Mouse (Mus musculus) regulatory T cell (primary cell): ENCODE measurements around the gene Fndc3b.

Experiments used
- in situ Hi-C: fragments of 300-600 bp; cut with MboI, MseI; formaldehyde crosslinking; loops from one replicate; pipeline ENCODE4 v1.15.1; 2025; ENCODE audit warnings: high pct_unique_total_duplicates

The Fndc3b gene

GRCm38 (mm10) chr3:27673660-27674059 is 37.4 kb downstream of the Fndc3b start:
- in situ Hi-C loops: no loop called here

DNA sequence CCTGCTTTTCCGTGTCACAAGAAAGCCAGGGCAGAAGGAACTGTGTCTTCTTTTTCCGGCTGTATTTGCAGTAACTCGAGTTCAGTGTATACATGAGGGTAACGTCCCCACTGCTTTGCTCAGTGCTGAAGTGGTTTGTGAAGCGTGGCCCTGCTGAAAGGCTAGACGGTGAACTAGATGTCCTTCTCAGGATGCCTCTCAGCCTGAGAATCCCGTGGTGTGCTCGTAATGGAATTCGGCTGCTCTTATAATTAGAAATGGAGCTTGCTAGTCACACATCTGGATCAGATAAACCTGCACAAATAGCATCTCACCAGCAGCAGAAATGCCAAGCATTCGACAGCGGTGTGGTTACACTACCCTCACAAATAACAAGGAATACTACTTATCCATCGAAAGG is 40.7 kb downstream of the Fndc3b start:
- in situ Hi-C loops: no loop called here

GRCm38 (mm10) chr3:27667280-27667679 is 43.8 kb downstream of the Fndc3b start:
- in situ Hi-C loops: no loop called here

DNA sequence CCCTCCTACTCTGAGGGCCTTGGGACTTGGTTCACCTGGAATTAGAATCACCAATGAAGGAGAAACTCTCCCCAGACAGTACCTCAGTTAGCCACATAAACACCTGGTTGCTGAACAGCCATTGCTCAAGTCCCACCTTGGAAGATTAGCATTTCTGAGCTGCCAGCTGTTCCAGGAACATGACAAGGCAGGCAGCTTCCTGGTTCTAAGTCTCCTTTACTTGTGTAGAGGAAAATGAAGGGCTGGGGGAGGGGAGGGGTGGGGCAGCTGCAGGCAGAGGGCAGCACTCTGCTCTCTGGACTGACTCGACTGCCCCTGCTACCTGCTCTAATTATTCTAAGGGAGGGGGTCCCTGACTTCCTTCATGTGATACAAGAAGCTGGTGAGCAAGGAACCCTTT is 45.8 kb downstream of the Fndc3b start:
- in situ Hi-C loops: no loop called here

DNA sequence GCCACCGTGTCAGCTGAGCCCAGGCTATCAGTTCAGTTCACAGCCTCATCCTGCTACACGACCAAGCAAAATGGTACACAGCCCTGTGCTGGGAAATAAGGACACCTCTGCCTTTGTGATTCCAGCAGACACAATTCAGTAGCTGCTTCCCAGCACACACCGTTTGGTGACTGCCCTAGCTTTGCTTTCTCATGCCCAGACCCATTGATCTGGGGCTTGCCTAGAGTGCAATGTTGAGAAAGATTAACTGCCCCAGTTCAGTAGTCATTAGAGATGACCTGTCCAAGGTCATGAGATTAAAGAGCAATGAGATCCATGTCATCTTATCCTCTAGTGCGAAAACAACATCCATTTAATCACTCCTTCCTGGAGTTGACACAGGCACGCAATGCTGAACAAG is 47.9 kb downstream of the Fndc3b start:
- in situ Hi-C loops: no loop called here

- in situ Hi-C loops: no loop called here
Measured at GRCm38 (mm10) chr3:27658198-27658763, 52.8 kb downstream of the Fndc3b start.

DNA sequence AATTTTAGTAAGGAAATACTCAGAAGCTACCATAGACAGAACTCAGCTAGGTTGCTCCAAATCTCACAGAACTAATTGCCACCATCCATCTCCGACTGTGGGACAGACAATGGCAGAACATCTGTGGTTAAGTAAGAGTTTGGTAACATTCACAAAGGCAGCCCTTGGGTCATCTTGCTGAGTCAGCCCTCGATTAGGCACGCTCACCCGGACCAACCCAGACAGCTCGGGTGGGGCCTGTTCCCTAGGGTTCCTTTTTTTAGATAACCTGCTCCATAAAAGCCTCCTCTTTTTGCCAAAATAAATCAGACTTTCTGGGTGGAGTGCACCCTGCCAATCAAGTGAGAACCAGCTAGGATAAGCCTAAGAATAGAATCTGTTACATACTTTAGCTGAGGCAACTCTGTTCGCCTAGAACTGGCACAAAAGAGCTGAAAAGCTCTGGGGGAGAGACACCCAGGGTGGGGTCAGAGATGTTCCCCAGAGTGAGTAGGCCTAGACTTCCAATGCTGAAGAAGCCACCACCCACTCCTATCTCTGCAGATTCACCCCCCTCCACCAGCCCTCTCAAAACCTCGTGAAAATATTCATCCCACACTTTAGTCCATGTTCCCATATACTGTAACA is 54.2 kb downstream of the Fndc3b start:
- in situ Hi-C loops: no loop called here

DNA sequence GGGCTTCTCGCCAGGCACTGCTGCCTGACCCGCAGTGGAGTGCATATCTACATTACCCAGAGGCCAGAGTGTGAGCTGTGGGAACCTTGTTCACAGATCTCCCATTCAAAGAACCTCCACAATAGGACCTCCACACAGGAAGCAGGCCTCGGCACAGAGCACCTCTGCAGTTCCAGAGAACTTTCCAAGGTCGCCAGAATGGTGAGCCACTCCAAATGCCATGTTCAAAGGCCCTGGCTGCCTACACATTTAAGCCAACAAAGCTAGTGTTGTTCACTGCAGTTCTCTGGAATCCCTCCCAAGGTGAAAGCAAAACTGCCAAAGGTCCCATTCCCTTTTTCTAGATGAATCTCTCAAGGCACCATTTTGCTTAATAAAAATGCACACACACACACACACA is 55.4 kb downstream of the Fndc3b start:
- in situ Hi-C loops: no loop called here

- in situ Hi-C loops: no loop called here
Measured at GRCm38 (mm10) chr3:27655042-27655441, 56.1 kb downstream of the Fndc3b start.

DNA sequence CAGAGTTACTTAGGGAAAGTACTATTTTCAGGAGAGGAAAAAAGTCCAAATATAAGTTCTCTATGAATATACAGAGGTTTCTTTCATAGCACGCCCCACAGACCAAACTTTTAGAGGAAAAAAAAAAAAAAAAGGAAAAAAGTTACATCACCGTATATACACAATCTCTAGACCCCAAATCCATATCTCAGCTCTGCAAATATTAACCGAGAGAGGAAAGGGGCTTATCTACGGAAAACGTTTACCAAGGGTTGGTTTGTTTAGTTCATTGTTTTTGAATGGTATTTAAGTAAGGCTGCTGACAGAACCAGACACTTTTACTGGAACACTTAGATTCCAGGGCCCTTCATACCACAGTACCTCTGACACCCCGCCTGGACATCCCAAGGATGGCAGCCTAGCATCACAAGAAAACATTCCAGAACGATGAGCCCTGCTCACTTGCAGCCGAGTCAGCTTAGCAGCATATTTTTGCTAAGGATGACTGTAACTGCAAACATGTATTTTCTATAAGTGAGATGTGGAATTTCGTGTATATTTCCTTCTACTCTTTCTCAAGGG is 58.6 kb downstream of the Fndc3b start:
- in situ Hi-C loops: no loop called here

- in situ Hi-C loops: no loop called here
Measured at GRCm38 (mm10) chr3:27651731-27652130, 59.4 kb downstream of the Fndc3b start.

DNA sequence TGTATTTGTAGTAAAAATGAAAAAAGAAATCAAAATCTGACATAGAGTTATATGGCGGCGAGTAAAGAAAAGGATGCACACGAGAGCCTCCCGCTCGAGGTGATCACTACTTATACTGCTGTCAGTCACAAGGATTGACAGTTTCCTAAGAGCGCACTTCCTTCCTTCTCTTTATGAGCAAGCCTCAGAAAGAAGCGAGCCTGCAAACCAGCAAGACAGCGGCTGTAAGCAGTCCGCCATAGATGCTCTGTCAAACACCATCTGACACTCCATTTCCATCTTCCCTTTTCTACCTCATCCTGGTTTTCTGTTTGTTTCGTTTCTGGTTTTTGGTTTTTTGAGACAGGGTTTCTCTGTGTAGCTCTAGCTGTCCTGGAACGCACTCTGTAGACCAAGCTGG is 61.0 kb downstream of the Fndc3b start:
- in situ Hi-C loops: no loop called here

- in situ Hi-C loops: no loop called here
Measured at GRCm38 (mm10) chr3:27649316-27649715, 61.8 kb downstream of the Fndc3b start.

GRCm38 (mm10) chr3:27642381-27642780 is 68.7 kb downstream of the Fndc3b start:
- in situ Hi-C loops: no loop called here

GRCm38 (mm10) chr3:27639701-27640100 is 71.4 kb downstream of the Fndc3b start:
- in situ Hi-C loops: no loop called here

DNA sequence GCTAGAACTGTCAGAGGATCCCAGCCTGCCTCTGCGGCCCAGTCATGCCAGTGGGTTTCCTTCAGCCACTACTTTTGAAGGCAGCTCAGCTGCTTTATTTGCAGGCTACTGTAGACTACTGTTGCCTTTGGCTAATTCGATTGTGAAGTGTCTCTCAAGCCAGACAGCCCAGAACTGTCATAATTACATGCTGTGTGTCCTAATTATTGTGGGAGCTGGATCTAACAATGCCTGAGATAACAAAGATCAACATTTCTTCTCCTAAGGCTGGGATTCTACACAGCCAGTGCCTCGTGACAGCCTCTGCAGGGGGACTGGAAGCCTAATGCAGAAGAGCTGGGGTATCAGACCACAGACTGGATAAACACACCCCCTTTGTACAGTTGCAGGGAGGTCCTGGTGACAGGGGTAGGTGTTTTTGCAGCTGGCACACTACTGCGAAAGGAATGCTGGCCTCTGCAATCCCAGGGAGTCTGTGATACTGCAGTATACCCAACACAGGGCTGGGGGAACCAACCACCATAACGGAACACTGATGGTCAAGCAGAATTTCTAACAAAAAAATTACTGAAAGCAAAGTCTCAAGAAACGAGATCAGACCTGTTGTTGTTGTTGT is 74.0 kb downstream of the Fndc3b start:
- in situ Hi-C loops: no loop called here

- in situ Hi-C loops: no loop called here
Measured at GRCm38 (mm10) chr3:27635776-27636175, 75.3 kb downstream of the Fndc3b start.

GRCm38 (mm10) chr3:27632880-27633279 is 78.2 kb downstream of the Fndc3b start:
- in situ Hi-C loops: no loop called here

- in situ Hi-C loops: no loop called here
Measured at GRCm38 (mm10) chr3:27631112-27631511, 80.0 kb downstream of the Fndc3b start.

DNA sequence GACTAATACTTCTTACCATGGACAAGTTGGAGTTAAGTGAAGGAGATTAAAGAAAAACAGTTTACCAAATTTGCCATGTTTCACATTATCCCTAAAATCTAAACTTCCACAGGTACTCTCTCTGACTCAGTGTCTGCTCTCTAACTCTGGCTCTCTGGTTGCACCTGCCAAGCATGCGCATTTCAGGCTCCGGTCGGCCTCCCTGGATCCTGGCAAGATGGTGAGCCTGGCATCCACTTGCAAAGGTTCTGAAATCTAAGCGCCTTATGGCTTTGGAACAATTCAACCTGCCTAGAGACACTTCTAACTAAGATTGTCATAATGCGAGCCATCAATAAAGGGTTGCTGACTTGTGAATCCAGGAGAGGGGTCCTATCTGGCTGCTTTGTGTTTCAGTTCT is 81.4 kb downstream of the Fndc3b start:
- in situ Hi-C loops: no loop called here

DNA sequence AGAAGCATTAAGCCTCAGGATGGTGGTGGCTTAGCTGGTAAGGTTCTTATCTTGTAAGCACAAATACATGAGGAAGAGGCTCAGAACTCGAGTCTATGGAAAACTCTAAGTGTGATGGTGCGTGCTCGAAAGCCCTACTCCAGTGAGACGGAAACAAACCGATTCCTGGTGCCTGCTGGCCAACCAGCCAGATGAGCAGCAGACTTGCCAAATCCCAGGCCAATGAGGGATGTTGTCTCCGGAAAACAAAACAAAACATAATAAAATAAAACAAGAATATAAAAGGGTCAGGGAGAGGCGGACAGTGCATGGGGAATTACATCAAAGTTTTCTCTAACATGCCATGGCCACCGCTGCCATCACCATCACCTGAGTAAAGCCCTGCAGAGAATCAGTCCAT is 84.8 kb downstream of the Fndc3b start:
- in situ Hi-C loops: no loop called here

- in situ Hi-C loops: no loop called here
Measured at GRCm38 (mm10) chr3:27625592-27625985, 85.5 kb downstream of the Fndc3b start.

- in situ Hi-C loops: no loop called here
Measured at GRCm38 (mm10) chr3:27624974-27625591, 86.0 kb downstream of the Fndc3b start.
